Mouse (Mus musculus) spleen, adult 2 months (tissue): Measurements from ENCODE around the gene Farsb. TPM values are rescaled to one million over a fixed set of nuclear protein-coding genes. Genes with fewer than 3 reads are reported as not detected.

Experiments used
- DNase-seq, 2 experiments: peaks; one replicate each; pipeline versions ENCODE4 v3.0.0 to v3.0.0-alpha.2; 2012 to 2021; ENCODE audit warnings: low spot score in 2 of 2, low read depth in 1 of 2
- H3K27ac ChIP-seq: fragments of 200-500 bp; 2 replicates; pipeline ENCODE4 v1.5.1; 2012; ENCODE audit warnings: low read length, inconsistent platforms; ENCODE audit not compliant: insufficient read depth
- H3K27me3 ChIP-seq: fragments of 200-500 bp; 2 replicates; pipeline ENCODE4 v1.6.1; 2012; ENCODE audit warnings: mild to moderate bottlenecking, moderate library complexity, low read length, inconsistent platforms; ENCODE audit not compliant: control insufficient read depth, insufficient read depth
- H3K36me3 ChIP-seq: fragments of 200-500 bp; 2 replicates; pipeline ENCODE4 v1.6.1; 2012; ENCODE audit warnings: mild to moderate bottlenecking, low read length, inconsistent platforms; ENCODE audit not compliant: control insufficient read depth, insufficient read depth
- H3K4me1 ChIP-seq: fragments of 200-500 bp; 2 replicates; pipeline ENCODE4 v1.6.1; 2011; ENCODE audit warnings: inconsistent platforms; ENCODE audit not compliant: control insufficient read depth, insufficient read depth, insufficient read length
- H3K4me3 ChIP-seq: fragments of 200-500 bp; 2 replicates; pipeline ENCODE4 v1.5.1; 2011; ENCODE audit warnings: mild to moderate bottlenecking, inconsistent platforms; ENCODE audit not compliant: insufficient read depth, insufficient read length; ENCODE audit errors: extremely low read depth
- CTCF ChIP-seq: fragments of 200-500 bp; IDR thresholded peaks from 2 replicates; pipeline ENCODE4 v1.5.1; 2011; ENCODE audit warnings: mild to moderate bottlenecking, inconsistent platforms; ENCODE audit not compliant: insufficient read depth, insufficient read length, insufficient replicate concordance; ENCODE audit errors: extremely low read depth
- POLR2A ChIP-seq: fragments of 200-500 bp; IDR thresholded peaks from 2 replicates; pipeline ENCODE4 v1.6.1; 2011; ENCODE audit warnings: low read depth, low read length, inconsistent platforms
- WGBS: fragments of 180-500 bp; shearing (Covaris S2); methylation state at CpG from one replicate; pipeline ENCODE4 v1.1.7; 2018; 5-methylcytosine and 5-hydroxymethylcytosine counted together
- polyA plus RNA-seq: library from polyadenylated mRNA; depleted of rRNA; stranded (reverse); fragments of >200 nt; gene quantifications from 2 replicates; pipeline ENCODE4 v1.2.3, GENCODE M21; 2012

Farsb gene
- polyA plus RNA-seq, 1 experiment = 8.7 TPM

- Histone ChIP-seq H3K4me1 (peaks cover 8% of the 10 kb centered on the region), H3K27ac (no peak overlapping the region)
- 82% methylated on average over 2 of the region's 2 CpGs for WGBS
Measured at GRCm38 (mm10) chr1:78484361-78484760, 4.3 kb downstream of the Farsb start.

GRCm38 (mm10) chr1:78483430-78483829 lies 5.3 kb downstream of the Farsb start:
- TF ChIP-seq POLR2A (no peak), CTCF (no peak)
- Histone ChIP-seq H3K36me3 (peaks cover 12% of the 10 kb centered on the region), H3K27me3 (no peaks in the 10 kb centered on the region), H3K4me1 (peaks cover 8% of the 10 kb centered on the region), H3K27ac (no peak overlapping the region), H3K4me3 (no peak overlapping the region)
- no peak for DNase-seq
- 94% methylated on average over 3 of the region's 3 CpGs for WGBS

More at GRCm38 (mm10) chr1:78484361-78484760, 4.3 kb downstream of the Farsb start:
- Histone ChIP-seq H3K4me3 (no peak overlapping the region), H3K27me3 (no peaks in the 10 kb centered on the region), H3K36me3 (peaks cover 11% of the 10 kb centered on the region)
- TF ChIP-seq CTCF (no peak), POLR2A (no peak)
- no peak for DNase-seq

DNA sequence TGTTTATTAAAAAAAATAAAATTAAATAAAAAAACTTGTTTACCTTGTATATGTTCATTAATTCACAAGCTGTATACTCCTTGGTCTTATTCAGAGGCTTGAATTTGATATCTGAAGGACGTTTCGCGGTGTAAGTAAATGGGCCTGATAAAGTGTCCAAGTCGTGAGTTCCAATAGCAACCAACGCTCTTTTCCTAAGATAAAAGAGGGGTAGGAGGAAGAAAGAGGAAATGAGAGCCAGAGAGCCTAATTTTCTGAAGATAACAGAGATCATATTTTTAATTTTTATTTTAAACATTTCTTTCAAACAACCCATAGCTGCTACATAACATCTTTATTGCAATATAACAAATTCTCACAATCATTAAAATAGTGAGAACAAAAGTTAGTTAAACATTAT lies 16.3 kb downstream of the Farsb start:
- 92% methylated on average over 5 of the region's 5 CpGs for WGBS

DNA sequence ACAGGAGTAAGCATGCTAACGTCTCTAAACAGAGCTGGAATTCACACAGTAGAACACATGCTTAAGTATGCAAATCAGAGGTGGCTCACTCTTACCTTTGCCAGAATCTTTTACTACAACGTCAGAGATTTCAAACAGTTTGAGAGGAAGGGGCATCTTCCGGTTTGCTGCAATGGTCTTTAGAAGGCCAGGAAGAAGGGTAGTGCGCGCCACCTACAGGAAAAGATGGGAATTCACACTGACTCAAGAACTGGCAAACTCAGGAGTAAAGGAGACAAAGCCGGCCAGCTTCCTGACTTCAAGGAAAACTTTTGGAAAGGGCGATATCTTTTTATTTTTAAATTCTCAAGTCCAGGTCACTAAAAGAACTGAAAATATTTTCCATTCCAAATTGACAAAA lies 34.0 kb downstream of the Farsb start:
- WGBS = 63% methylated on average over 7 of the region's 7 CpGs
- TF ChIP-seq CTCF (peak; percentile 47; the same call in 1 of the 2 replicates), POLR2A (no peak)

More for the DNA sequence above, 16.3 kb downstream of the Farsb start:
- no peaks in the 10 kb centered on the region for H3K27me3 ChIP-seq
- H3K4me1 ChIP-seq = no peaks in the 10 kb centered on the region
- peaks cover 38% of the 10 kb centered on the region for H3K36me3 ChIP-seq
- H3K4me3 ChIP-seq = no peak overlapping the region
- TF ChIP-seq CTCF (no peak), POLR2A (no peak)
- no peak overlapping the region for H3K27ac ChIP-seq
- DNase-seq = no peak

GRCm38 (mm10) chr1:78453886-78454285 lies 34.8 kb downstream of the Farsb start:
- Histone ChIP-seq H3K4me1 (no peaks in the 10 kb centered on the region), H3K27ac (no peak overlapping the region), H3K27me3 (no peaks in the 10 kb centered on the region), H3K4me3 (no peak overlapping the region), H3K36me3 (peaks cover 36% of the 10 kb centered on the region)
- WGBS = 92% methylated on average over 8 of the region's 8 CpGs
- no peak for TF ChIP-seq POLR2A
- TF ChIP-seq CTCF = no peak
- no peak for DNase-seq

More for the DNA sequence above, 34.0 kb downstream of the Farsb start:
- peaks cover 37% of the 10 kb centered on the region for H3K36me3 ChIP-seq
- DNase-seq = peak in 1 of 2 experiments; percentile 16
- H3K4me1 ChIP-seq = no peaks in the 10 kb centered on the region
- no peak overlapping the region for H3K27ac ChIP-seq
- H3K4me3 ChIP-seq = no peak overlapping the region
- H3K27me3 ChIP-seq = no peaks in the 10 kb centered on the region

DNA sequence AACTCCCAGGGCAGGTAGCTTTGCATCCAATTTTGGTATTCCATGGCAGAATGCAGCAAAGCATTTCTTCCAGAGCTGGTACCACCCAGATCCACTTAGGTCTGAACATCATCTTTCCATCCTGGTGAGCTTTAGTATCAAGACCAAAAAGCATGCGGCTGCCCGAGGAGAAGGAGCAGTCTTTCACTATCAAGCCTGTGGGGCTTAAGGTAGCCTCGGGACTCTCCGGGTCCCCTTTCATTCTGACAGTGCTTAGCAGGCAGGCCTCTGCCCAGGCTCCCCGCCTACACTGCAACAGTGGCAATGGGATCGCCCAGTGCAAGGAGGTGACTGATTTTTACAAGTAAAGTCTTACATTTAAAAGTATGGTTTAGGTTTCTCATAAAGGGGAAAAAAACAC lies 36.2 kb downstream of the Farsb start:
- H3K27me3 ChIP-seq = no peaks in the 10 kb centered on the region
- no peaks in the 10 kb centered on the region for H3K4me1 ChIP-seq
- peaks cover 34% of the 10 kb centered on the region for H3K36me3 ChIP-seq
- no peak for DNase-seq
- WGBS = 90% methylated on average over 6 of the region's 6 CpGs
- no peak overlapping the region for H3K4me3 ChIP-seq
- no peak overlapping the region for H3K27ac ChIP-seq
- TF ChIP-seq POLR2A (no peak), CTCF (no peak)

GRCm38 (mm10) chr1:78451070-78451854 lies 37.4 kb downstream of the Farsb start:
- WGBS = 91% methylated on average over 12 of the region's 12 CpGs

More at GRCm38 (mm10) chr1:78451070-78451854, 37.4 kb downstream of the Farsb start:
- no peak for DNase-seq
- no peak for TF ChIP-seq CTCF
- no peak for TF ChIP-seq POLR2A
- Histone ChIP-seq H3K27ac (no peak overlapping the region), H3K4me1 (no peaks in the 10 kb centered on the region), H3K36me3 (peaks cover 31% of the 10 kb centered on the region), H3K27me3 (no peaks in the 10 kb centered on the region), H3K4me3 (no peak overlapping the region)
